Mouse (Mus musculus) heart, adult 11 months (tissue): ENCODE measurements around the gene Olfr715b.
"Not testable (repeated sequence)": the region's sequence is repeated elsewhere in the genome, so short reads cannot be mapped to it uniquely, and the experiment has no call there.

ENCODE experiments used
- DNase-seq: peaks from one replicate; pipeline ENCODE4 v3.0.0; 2022

The Olfr715b gene

GRCm38 (mm10) chr7:107110269-107110668, at the start of gene Olfr715b:
Gene Olfr715b, minus strand, starts transcription at chr7:107110369.
- DNase-seq: not testable (repeated sequence)

DNA sequence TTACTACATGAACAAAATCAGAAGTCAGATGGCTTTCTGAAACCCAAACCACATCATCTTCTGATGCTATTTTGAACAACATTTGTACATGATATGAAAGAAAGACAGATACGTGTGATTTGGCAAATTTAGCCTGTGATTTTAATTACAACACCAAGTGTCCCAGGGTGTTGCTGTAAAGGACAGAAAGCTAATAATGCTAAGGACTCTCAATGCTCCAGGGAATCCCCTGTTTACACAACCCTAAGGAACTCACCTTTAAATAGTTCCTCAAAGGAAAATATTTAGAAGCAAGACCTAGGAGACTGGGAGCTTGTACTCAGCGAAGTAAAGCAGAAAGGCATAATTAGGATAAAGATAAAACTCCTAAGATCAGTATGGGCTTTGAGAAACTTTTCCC, 27.9 kb upstream of the Olfr715b start, which contains the start of gene Olfr716:
Gene Olfr716 (plus strand): TSS at position 301 of the 400 bp plus-strand sequence.
- not testable (repeated sequence) for DNase-seq

DNA sequence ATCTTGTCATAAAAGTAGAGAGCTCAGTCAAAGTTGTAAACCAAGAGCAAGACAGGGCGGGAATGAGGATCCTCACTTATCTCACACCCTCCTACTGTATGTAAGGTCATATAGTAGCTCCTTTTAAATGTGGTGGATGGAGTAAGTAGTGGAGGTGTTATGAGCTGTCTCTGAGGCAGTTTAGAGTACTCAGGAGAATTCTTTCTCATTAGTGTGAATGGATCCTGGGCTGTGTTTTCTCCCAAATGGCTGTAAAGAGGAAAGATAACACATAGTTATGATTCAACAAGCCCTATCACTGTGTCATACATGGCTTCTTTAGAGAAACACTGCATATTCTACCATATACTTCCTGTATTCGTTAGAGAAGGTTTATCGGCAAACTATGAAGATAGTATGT, 20.8 kb upstream of the Olfr715b start, which contains the start of gene Olfr715:
Gene Olfr715 (minus strand): TSS at position 101 of the 400 bp plus-strand sequence.
- not testable (repeated sequence) for DNase-seq

DNA sequence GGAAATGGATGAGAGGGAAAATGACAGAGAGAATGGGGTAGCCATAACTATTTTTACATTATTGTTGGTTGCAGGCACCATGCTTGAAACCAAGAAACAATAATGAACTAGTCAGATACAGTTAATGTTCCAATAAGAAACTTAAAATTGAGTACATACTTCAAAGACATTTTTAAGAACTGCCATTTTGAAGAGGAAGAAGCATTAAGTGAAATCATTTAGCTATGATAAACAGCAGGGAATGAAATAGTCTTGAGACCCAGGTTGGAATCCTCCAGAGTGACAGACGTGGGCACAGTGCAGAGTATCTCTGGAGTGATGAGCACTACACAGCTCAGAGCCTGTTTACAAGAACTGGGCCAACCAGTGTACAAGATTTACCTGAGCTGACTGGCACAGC, 17.2 kb downstream of the Olfr715b start, which contains the start of gene Olfr17:
Gene Olfr17 (plus strand): TSS at position 301 of the 400 bp plus-strand sequence.
- no peak for DNase-seq

DNA sequence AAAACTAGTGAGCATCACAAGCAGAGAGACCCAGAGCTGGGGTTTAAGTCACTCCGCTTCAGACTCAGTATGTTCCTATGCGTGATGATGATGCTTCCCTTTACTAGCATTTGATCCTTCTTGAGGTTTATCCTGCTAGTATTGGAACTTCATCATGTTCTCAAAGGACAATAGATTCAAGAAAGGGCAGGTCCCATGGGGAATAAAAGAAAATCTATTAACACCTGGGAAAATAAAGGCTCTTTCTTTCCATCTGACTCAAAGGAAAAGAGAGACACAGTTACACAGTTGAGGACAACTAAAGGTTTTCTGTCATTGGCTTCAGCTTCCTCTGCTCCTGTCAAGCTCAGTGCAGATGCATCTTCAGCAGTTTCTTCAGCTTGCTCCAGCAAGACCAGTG, 39.5 kb downstream of the Olfr715b start, which contains the start of gene Olfr714:
Gene Olfr714 (plus strand): TSS at position 301 of the 400 bp plus-strand sequence.
- no peak for DNase-seq
